Mouse (Mus musculus): ENCODE data around the gene Pabpc5. TPM values are rescaled to one million over a fixed set of nuclear protein-coding genes. Genes with fewer than 3 reads are reported as not detected.
A peak's percentile ranks its signal among the peaks of the same experiment; 100 is the strongest.

Pabpc5 gene
- not detected in 2 replicates for polyA plus RNA-seq (2015; fragmentation: Nextera tagmentation; extraction: Ambion mirVana)

DNA sequence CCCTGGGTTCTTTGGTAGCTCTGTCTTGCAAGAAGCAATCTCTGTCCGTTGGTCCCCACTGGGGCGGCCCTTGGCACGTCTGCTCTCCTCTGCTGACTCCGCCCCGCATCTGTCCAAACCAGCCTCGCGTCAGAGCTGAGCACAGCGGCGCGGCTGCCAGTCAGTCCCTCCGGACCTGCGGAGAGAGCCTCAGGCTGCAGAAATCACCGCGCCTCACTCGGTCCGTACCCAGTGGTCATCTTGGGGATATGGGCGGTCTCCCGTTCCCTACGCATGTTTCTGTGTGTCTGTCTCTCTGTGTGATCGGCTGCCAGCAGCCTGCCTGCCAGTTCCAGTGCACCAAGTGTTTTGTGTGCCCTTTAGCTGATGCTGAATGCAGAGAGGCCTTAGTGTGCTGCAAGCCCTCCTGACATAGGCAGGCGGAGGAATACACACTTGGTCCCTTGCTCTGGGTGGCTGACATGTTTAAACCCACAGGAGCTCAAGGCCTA, at the start of gene Pabpc5:
Gene Pabpc5 (plus strand): TSS at position 116 of the 491 bp plus-strand sequence.
- no peak within 1 kb of the TSS for H3K27ac ChIP-seq (ENCODE audit: low read depth)
- H3K4me3 ChIP-seq (ENCODE audit: low read depth, low read length), result no peak within 1 kb of the TSS; the same call in 1 of the 2 replicates
- H3K9ac ChIP-seq (replicated peaks), result no peak within 1 kb of the TSS
- H3K9me3 ChIP-seq (ENCODE audit: low read length), result no peaks in the 10 kb centered on the region
- no peaks in the 10 kb centered on the region for H3K36me3 ChIP-seq (replicated peaks; ENCODE audit: insufficient read depth, low read length)
- TF ChIP-seq CTCF (IDR thresholded peaks at IDR 0.05; ENCODE audit: low read depth), result no peak
- TF ChIP-seq EP300 (IDR thresholded peaks at IDR 0.05; ENCODE audit: low read depth), result no peak
- no peaks in the 10 kb centered on the region for H3K27me3 ChIP-seq (ENCODE audit: insufficient read depth, low read length)
- peak within 1 kb of the TSS; percentile 50 for H3K4me2 ChIP-seq (ENCODE audit: low read depth, low read length)
- peak; percentile 20 for DNase-seq
- WGBS (ENCODE audit: insufficient replicate concordance), result 6% methylated on average over 16 of the region's 21 CpGs
- ATAC-seq, result no peak
- no peaks in the 10 kb centered on the region for H3K4me1 ChIP-seq (ENCODE audit: insufficient read depth)

DNA sequence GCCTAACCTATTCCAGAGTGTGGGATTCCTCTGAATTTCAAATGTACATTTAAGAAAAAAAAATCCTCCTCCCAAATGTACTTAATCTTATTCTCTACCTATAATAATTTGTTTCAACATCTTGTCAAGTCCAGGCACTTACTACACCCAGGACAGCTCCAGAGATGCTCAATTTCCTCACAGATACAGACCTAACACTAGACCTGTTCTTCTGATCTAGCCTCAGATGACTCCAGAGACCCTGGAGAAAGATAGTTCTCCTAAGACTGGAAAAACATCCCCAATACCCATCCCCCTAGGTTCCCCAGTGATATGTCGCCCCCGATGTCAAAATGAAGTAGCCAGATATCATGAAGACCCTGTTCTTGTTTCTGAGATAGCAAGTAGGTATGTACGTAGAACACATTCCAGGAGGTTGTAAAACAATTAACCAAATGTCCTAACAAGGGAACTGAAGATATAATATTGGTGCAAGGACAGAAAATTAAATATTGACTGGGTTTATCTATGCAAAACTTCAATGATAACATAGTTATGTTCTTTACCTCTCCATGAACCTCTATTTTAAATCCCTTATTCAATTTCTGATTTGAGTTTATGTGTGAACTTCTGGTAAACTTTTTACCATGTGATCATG, 39.9 kb upstream of the Pabpc5 start:
- no peak overlapping the region for H3K9ac ChIP-seq (replicated peaks)
- H3K27ac ChIP-seq (ENCODE audit: low read depth), result no peak overlapping the region
- WGBS (ENCODE audit: insufficient replicate concordance), result 75% methylated on average over 3 of the region's 3 CpGs
- TF ChIP-seq CTCF (IDR thresholded peaks at IDR 0.05; ENCODE audit: low read depth), result no peak
- no peak for TF ChIP-seq EP300 (IDR thresholded peaks at IDR 0.05; ENCODE audit: low read depth)
- ATAC-seq (no peak), DNase-seq (no peak)
- H3K36me3 ChIP-seq (replicated peaks; ENCODE audit: insufficient read depth, low read length), result no peaks in the 10 kb centered on the region
- H3K9me3 ChIP-seq (ENCODE audit: low read length), result no peaks in the 10 kb centered on the region
- no peak overlapping the region for H3K4me3 ChIP-seq (ENCODE audit: low read depth, low read length)
- H3K4me2 ChIP-seq (ENCODE audit: low read depth, low read length), result no peak overlapping the region
- H3K27me3 ChIP-seq (ENCODE audit: insufficient read depth, low read length), result no peaks in the 10 kb centered on the region
- no peaks in the 10 kb centered on the region for H3K4me1 ChIP-seq (ENCODE audit: insufficient read depth)

GRCm38 (mm10) chrX:119888326-119888920, 38.6 kb upstream of the Pabpc5 start:
- DNase-seq, result no peak
- H3K36me3 ChIP-seq (replicated peaks; ENCODE audit: insufficient read depth, low read length), result no peaks in the 10 kb centered on the region
- no peak overlapping the region for H3K9ac ChIP-seq (replicated peaks)
- no peak overlapping the region for H3K4me3 ChIP-seq (ENCODE audit: low read depth, low read length)
- no peaks in the 10 kb centered on the region for H3K9me3 ChIP-seq (ENCODE audit: low read length)
- ATAC-seq, result no peak
- H3K27ac ChIP-seq (ENCODE audit: low read depth), result no peak overlapping the region
- H3K4me1 ChIP-seq (ENCODE audit: insufficient read depth), result no peaks in the 10 kb centered on the region
- no peak overlapping the region for H3K4me2 ChIP-seq (ENCODE audit: low read depth, low read length)
- no peak for TF ChIP-seq CTCF (IDR thresholded peaks at IDR 0.05; ENCODE audit: low read depth)
- TF ChIP-seq EP300 (IDR thresholded peaks at IDR 0.05; ENCODE audit: low read depth), result no peak
- 53% methylated on average over 6 of the region's 6 CpGs for WGBS (ENCODE audit: insufficient replicate concordance)
- no peaks in the 10 kb centered on the region for H3K27me3 ChIP-seq (ENCODE audit: insufficient read depth, low read length)

- H3K4me3 ChIP-seq (ENCODE audit: low read depth, low read length), result no peak overlapping the region
- WGBS (ENCODE audit: insufficient replicate concordance), result 83% methylated on average over 5 of the region's 5 CpGs
- H3K27ac ChIP-seq (ENCODE audit: low read depth), result no peak overlapping the region
- H3K9ac ChIP-seq (replicated peaks), result no peak overlapping the region
- H3K4me2 ChIP-seq (ENCODE audit: low read depth, low read length), result no peak overlapping the region
- ATAC-seq, result no peak
- no peak for TF ChIP-seq CTCF (IDR thresholded peaks at IDR 0.05; ENCODE audit: low read depth)
- TF ChIP-seq EP300 (IDR thresholded peaks at IDR 0.05; ENCODE audit: low read depth), result no peak
- H3K4me1 ChIP-seq (ENCODE audit: insufficient read depth), result no peaks in the 10 kb centered on the region
- DNase-seq, result no peak
- no peaks in the 10 kb centered on the region for H3K9me3 ChIP-seq (ENCODE audit: low read length)
- H3K27me3 ChIP-seq (ENCODE audit: insufficient read depth, low read length), result no peaks in the 10 kb centered on the region
- no peaks in the 10 kb centered on the region for H3K36me3 ChIP-seq (replicated peaks; ENCODE audit: insufficient read depth, low read length)
Measured at GRCm38 (mm10) chrX:119927852-119928251, 856 bp downstream of the Pabpc5 start.
